Mouse (Mus musculus) heart, adult 8-10 months (tissue): ENCODE results near the gene Mn1. TPM values are rescaled to one million over a fixed set of nuclear protein-coding genes. Genes with fewer than 3 reads are reported as not detected.
A peak's percentile ranks its signal among the peaks of the same experiment; 100 is the strongest.

Experiments used
- DNase-seq: peaks from one replicate; pipeline ENCODE4 v3.0.0; 2022; ENCODE audit warnings: low spot score
- total RNA-seq, 4 experiments: library from RNA; stranded (reverse); gene quantifications; 2 replicates each; pipeline ENCODE4 v1.2.4; 2022

Mn1 gene
- total RNA-seq, 4 experiments from 2014 or later, result 13.9 to 21.6 (median 19.8) TPM

GRCm38 (mm10) chr5:111409412-111410044 is 7.6 kb upstream of the Mn1 start:
- DNase-seq, result no peak

GRCm38 (mm10) chr5:111410665-111411064 is 6.5 kb upstream of the Mn1 start:
- no peak for DNase-seq

GRCm38 (mm10) chr5:111414192-111414591 is 3.0 kb upstream of the Mn1 start:
- DNase-seq, result peak; percentile 82

GRCm38 (mm10) chr5:111414770-111415249 is 2.4 kb upstream of the Mn1 start:
- no peak for DNase-seq

- DNase-seq, result no peak
Observed at GRCm38 (mm10) chr5:111415575-111415974, 1.6 kb upstream of the Mn1 start.

- no peak for DNase-seq
Observed at GRCm38 (mm10) chr5:111416048-111416447, 1.1 kb upstream of the Mn1 start.

- DNase-seq, result no peak
Observed at GRCm38 (mm10) chr5:111417378-111418131, 393 bp downstream of the Mn1 start.

GRCm38 (mm10) chr5:111418202-111419120 is 1.3 kb downstream of the Mn1 start:
- DNase-seq, result no peak

GRCm38 (mm10) chr5:111419121-111419881 is 2.1 kb downstream of the Mn1 start:
- DNase-seq, result no peak

- DNase-seq, result no peak
Observed at GRCm38 (mm10) chr5:111420011-111420691, 3.0 kb downstream of the Mn1 start.

GRCm38 (mm10) chr5:111420896-111421295 is 3.7 kb downstream of the Mn1 start:
- DNase-seq, result no peak

GRCm38 (mm10) chr5:111421424-111421823 is 4.3 kb downstream of the Mn1 start:
- DNase-seq, result no peak

- DNase-seq, result no peak
Observed at GRCm38 (mm10) chr5:111422058-111422800, 5.1 kb downstream of the Mn1 start.

GRCm38 (mm10) chr5:111423011-111423410 is 5.8 kb downstream of the Mn1 start:
- DNase-seq, result no peak

GRCm38 (mm10) chr5:111423616-111424015 is 6.5 kb downstream of the Mn1 start:
- DNase-seq, result no peak

- DNase-seq, result no peak
Observed at GRCm38 (mm10) chr5:111425813-111426212, 8.7 kb downstream of the Mn1 start.

GRCm38 (mm10) chr5:111426249-111426648 is 9.1 kb downstream of the Mn1 start:
- DNase-seq, result no peak

- no peak for DNase-seq
Observed at GRCm38 (mm10) chr5:111428882-111429281, 11.7 kb downstream of the Mn1 start.

GRCm38 (mm10) chr5:111429726-111430125 is 12.6 kb downstream of the Mn1 start:
- no peak for DNase-seq
